Mouse (Mus musculus) ES-Bruce4 (cell line): Measurements from ENCODE around the gene Atrip. TPM values are rescaled to one million over a fixed set of nuclear protein-coding genes. Genes with fewer than 3 reads are reported as not detected.

Experiments
- H3K27ac ChIP-seq: 2 replicates; pipeline ENCODE4 v1.5.1; 2012; ENCODE audit warnings: low read length, inconsistent platforms; ENCODE audit not compliant: insufficient read depth
- H3K27me3 ChIP-seq: 2 replicates; pipeline ENCODE4 v1.6.1; 2012; ENCODE audit warnings: mild to moderate bottlenecking, low read length, inconsistent platforms; ENCODE audit not compliant: control insufficient read depth, poor library complexity, insufficient read depth, severe bottlenecking
- H3K36me3 ChIP-seq: 2 replicates; pipeline ENCODE4 v1.6.1; 2012; ENCODE audit warnings: inconsistent platforms, mild to moderate bottlenecking, low read length, moderate library complexity; ENCODE audit not compliant: control insufficient read depth, poor library complexity, insufficient read depth, severe bottlenecking
- H3K4me1 ChIP-seq: one replicate; pipeline ENCODE4 v1.8.1; 2011; ENCODE audit warnings: low read length; ENCODE audit not compliant: control insufficient read depth, insufficient read depth
- H3K4me3 ChIP-seq: 2 replicates; pipeline ENCODE4 v1.5.1; 2011; ENCODE audit warnings: low read depth, mild to moderate bottlenecking, low read length
- H3K9ac ChIP-seq: 2 replicates; pipeline ENCODE4 v1.6.1; 2012; ENCODE audit warnings: low read depth, mild to moderate bottlenecking, inconsistent platforms; ENCODE audit not compliant: poor library complexity, severe bottlenecking
- H3K9me3 ChIP-seq: replicated peaks from 2 replicates; pipeline ENCODE4 v1.6.1; 2012; ENCODE audit warnings: mild to moderate bottlenecking, low read length, inconsistent platforms; ENCODE audit not compliant: control insufficient read depth, poor library complexity, insufficient read depth, severe bottlenecking
- CTCF ChIP-seq: IDR thresholded peaks from one replicate; pipeline ENCODE4 v1.8.1; 2011; ENCODE audit warnings: low read depth, low read length
- EP300 ChIP-seq: IDR thresholded peaks from 2 replicates; pipeline ENCODE4 v1.6.1; 2011; ENCODE audit warnings: low read depth, low read length; ENCODE audit not compliant: insufficient read depth
- POLR2A ChIP-seq: IDR thresholded peaks from one replicate; pipeline ENCODE4 v1.8.1; 2011; ENCODE audit warnings: low read length; ENCODE audit not compliant: insufficient read depth
- polyA plus RNA-seq: library from polyadenylated mRNA; stranded (reverse); fragments of >200 nt; gene quantifications from 2 replicates; pipeline ENCODE4 v1.2.4, GENCODE M21; 2011; ENCODE audit warnings: low read depth; ENCODE audit not compliant: missing spikeins, insufficient read depth, insufficient read length

The Atrip gene
- polyA plus RNA-seq, 1 experiment, result 20.0 TPM

DNA sequence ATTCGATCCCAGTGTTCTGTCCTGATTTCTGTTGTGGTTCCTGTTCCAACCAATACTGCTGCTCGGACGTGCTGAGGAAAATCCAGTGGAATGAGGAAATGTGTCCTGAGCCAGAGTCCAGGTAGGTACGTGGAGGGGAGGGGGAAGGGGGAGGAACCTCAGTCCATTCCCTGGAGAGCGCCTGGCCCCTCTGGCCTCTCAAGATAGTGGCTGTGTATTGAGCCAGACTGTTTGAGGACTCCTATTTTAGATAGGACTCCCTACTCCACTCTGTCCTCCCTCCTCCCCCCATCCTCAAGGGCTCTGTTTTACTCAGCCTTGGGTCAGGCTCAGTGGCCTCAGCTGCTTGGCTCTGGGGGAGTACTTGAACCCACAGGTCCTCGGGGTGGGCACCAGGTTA, 33.0 kb downstream of the Atrip start:
- TF ChIP-seq CTCF (no peak), POLR2A (no peak), EP300 (no peak)
- H3K9me3 ChIP-seq, result no peaks in the 10 kb centered on the region
- no peak overlapping the region for H3K9ac ChIP-seq
- H3K4me1 ChIP-seq, result no peaks in the 10 kb centered on the region
- no peak overlapping the region for H3K4me3 ChIP-seq
- H3K36me3 ChIP-seq, result no peaks in the 10 kb centered on the region
- no peak overlapping the region for H3K27ac ChIP-seq
- H3K27me3 ChIP-seq, result no peaks in the 10 kb centered on the region

DNA sequence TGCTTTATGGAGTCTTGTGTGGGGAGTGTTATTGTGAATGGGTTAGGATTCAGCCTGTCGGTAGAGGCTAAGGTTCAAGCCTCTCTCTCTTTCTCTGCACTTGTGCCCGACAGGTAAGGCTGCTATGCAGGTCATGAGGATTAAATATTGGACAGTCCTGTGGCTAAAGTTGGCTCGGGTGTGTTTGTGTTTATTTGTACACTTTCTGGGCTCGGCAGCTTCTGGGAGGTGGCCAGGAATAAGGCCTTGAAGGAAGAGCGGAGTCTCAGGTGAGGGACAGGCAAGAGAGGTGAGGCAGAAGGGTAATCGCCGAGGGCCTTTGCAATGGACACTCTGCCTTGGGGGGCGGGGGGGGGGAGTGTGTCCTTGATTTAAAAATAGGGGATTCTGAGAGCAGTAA, 33.7 kb downstream of the Atrip start:
- TF ChIP-seq EP300, result no peak
- TF ChIP-seq POLR2A, result no peak
- no peak for TF ChIP-seq CTCF
- no peaks in the 10 kb centered on the region for H3K4me1 ChIP-seq
- no peak overlapping the region for H3K4me3 ChIP-seq
- no peak overlapping the region for H3K9ac ChIP-seq
- H3K27me3 ChIP-seq, result no peaks in the 10 kb centered on the region
- H3K27ac ChIP-seq, result no peak overlapping the region
- H3K9me3 ChIP-seq, result no peaks in the 10 kb centered on the region
- no peaks in the 10 kb centered on the region for H3K36me3 ChIP-seq

DNA sequence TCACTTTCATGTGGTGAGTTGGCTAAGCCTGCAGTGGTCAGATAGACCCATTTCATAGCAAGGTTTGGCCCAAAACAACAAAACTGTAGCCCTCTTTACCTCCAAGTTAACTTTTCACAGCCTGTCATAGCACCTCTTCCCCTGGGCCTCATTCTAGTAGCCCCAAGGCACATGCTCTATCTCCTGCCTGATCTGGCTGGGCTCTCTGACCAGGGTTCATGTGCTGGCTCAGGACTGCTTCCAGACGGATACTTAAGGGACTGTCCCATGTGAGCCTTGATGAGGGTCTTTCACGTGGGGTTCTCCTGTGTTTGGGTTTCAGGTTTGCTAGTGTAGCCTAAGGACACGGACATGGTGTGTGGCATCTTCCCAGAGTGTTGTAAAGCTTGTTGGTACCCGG, 34.2 kb downstream of the Atrip start:
- H3K36me3 ChIP-seq, result no peaks in the 10 kb centered on the region
- TF ChIP-seq POLR2A (no peak), EP300 (no peak), CTCF (no peak)
- no peak overlapping the region for H3K4me3 ChIP-seq
- H3K27me3 ChIP-seq, result no peaks in the 10 kb centered on the region
- no peaks in the 10 kb centered on the region for H3K4me1 ChIP-seq
- no peak overlapping the region for H3K27ac ChIP-seq
- H3K9me3 ChIP-seq, result no peaks in the 10 kb centered on the region
- H3K9ac ChIP-seq, result no peak overlapping the region

DNA sequence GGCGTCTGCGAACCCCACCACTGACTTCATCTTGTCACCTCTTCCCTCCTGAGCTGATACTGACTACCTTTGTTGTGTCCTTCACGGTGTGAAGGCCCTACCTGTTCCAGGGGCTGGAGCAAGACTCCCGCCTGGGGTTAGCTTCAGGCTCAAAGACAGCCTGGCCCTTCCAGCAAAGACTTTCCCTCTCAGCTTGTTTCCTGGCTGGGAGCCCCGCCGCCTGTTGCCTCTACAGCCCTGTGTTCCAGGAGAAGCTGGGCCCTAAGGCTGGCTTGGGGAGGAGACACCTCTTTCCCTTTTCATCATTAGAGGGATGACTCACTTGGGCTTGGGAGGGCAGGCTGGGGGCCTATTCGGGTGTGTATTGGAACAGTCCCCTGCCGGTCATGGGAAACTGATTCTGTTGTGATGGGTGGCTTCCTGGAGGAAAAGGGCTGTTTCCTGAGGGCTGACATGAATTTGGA, 35.0 kb downstream of the Atrip start:
- Histone ChIP-seq H3K27me3 (no peaks in the 10 kb centered on the region), H3K27ac (no peak overlapping the region), H3K9ac (peak overlapping the region; percentile 57), H3K36me3 (no peaks in the 10 kb centered on the region), H3K9me3 (no peaks in the 10 kb centered on the region), H3K4me3 (peak overlapping the region; percentile 72), H3K4me1 (no peaks in the 10 kb centered on the region)
- TF ChIP-seq EP300 (no peak), POLR2A (no peak), CTCF (no peak)

GRCm38 (mm10) chr9:109038086-109038895, 35.6 kb downstream of the Atrip start, which contains the start of gene Shisa5:
Shisa5 (plus strand) TSS chr9:109038565.
- Histone ChIP-seq H3K9me3 (no peaks in the 10 kb centered on the region), H3K4me3 (peak within 1 kb of the TSS; percentile 72), H3K36me3 (no peaks in the 10 kb centered on the region), H3K27ac (no peak within 1 kb of the TSS; the same call in 1 of the 2 replicates), H3K9ac (peak within 1 kb of the TSS; percentile 57), H3K4me1 (no peaks in the 10 kb centered on the region), H3K27me3 (no peaks in the 10 kb centered on the region)
- TF ChIP-seq CTCF (no peak), POLR2A (peak; percentile 70), EP300 (no peak)

- no peak overlapping the region for H3K27ac ChIP-seq
- no peak overlapping the region for H3K4me3 ChIP-seq
- peaks cover 2% of the 10 kb centered on the region for H3K4me1 ChIP-seq
- no peak overlapping the region for H3K9ac ChIP-seq
- H3K9me3 ChIP-seq, result no peaks in the 10 kb centered on the region
- no peak for TF ChIP-seq POLR2A
- no peak for TF ChIP-seq CTCF
- TF ChIP-seq EP300, result no peak
- no peaks in the 10 kb centered on the region for H3K27me3 ChIP-seq
- H3K36me3 ChIP-seq, result no peaks in the 10 kb centered on the region
Observed at GRCm38 (mm10) chr9:109032435-109032834, 41.5 kb downstream of the Atrip start.
